Mouse (Mus musculus) brain, adult 2 months (tissue): ENCODE results near the gene Smco3.
A peak's percentile ranks its signal among the peaks of the same experiment; 100 is the strongest.
"Not testable (repeated sequence)": the region's sequence is repeated elsewhere in the genome, so short reads cannot be mapped to it uniquely, and the experiment has no call there.

Source experiments
- DNase-seq: peaks from one replicate; pipeline ENCODE4 v3.0.0; 2011; ENCODE audit warnings: low read depth, low spot score

Smco3 gene

DNA sequence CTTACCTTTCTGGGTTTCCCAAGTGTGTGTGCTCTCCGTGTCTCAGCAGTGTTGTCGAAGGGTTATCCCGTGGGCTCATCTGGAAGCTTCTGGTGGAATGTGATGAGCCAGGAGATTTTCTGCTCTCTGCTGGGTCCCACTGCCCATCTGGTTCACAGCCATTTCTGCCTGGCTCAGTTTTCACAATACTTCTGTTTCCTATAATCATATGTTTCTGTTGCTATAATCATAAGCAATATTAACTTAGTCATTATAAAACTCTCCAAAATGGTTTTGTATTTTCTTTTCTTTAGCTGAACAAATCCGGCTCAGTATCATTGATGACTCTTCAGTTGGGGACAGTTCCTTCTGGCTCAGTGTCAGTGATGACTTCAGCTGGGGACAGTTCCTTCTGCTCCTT is at the start of gene Smco3:
Gene Smco3 (minus strand): TSS at position 101 of the 400 bp plus-strand sequence.
- DNase-seq: no peak

DNA sequence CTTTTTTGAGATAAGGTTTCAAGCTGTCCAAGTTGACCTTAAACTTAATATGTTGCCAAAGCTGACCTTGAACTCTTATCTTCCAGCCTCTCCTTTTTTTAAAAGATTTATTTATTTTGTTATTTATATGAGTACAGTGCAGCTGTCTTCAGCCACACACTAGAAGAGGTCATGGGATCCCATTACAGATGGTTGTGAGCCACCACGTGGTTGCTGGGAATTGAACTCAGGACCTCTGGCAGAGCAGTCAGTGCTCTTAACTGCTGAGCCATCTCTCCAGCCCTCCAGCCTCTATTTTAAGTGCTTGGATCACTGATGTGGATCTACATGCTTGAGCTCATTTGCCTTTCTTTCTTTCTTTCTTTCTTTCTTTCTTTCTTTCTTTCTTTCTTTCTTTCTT is 49.5 kb upstream of the Smco3 start:
- DNase-seq: not testable (repeated sequence)

DNA sequence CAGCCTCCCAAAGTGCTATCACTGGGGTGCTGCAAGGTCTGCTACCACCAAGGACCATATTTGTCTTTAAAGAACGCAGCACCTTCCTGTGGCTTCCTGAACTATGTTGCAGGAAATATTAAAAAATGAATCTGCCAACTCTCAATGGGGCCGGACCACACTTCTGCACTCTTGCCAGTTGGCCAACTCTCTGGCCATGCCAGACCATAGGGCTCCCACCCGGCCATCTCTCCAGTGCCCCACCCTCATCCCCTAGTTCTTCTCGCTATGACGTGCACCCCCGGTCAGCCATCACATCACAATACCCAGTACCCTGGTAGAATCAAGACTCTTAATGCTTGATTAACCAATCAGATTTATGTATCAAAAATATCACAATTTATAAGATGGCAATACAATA is 48.7 kb upstream of the Smco3 start:
- DNase-seq: no peak

- DNase-seq: no peak
Observed at GRCm38 (mm10) chr6:136883431-136883915, 48.2 kb upstream of the Smco3 start.

DNA sequence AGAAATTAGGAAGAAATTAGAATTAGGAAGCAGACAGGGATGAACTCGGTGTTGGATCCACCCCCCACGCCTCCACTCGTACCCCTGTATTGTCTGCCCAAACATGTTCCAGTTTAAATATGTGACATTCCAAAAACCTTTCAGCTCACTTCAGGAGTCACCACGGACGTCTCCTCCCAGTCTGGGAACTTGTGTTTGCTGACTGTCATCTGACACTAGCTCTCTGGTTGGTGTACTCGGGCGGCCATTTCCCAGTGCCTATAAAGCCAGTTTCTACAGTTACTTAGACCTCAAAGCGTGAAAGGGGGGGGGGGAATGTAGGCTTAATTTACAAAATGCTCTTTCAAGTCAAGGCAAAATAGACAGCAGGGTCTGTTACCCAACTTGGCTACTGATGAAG is 46.4 kb upstream of the Smco3 start:
- no peak for DNase-seq

- peak; percentile 71 for DNase-seq
Observed at GRCm38 (mm10) chr6:136875670-136876069, 40.4 kb upstream of the Smco3 start, which contains the start of gene Mgp. Gene Mgp, minus strand, starts transcription at chr6:136875823.

- DNase-seq: peak; percentile 53
Observed at GRCm38 (mm10) chr6:136874599-136874998, 39.3 kb upstream of the Smco3 start.

DNA sequence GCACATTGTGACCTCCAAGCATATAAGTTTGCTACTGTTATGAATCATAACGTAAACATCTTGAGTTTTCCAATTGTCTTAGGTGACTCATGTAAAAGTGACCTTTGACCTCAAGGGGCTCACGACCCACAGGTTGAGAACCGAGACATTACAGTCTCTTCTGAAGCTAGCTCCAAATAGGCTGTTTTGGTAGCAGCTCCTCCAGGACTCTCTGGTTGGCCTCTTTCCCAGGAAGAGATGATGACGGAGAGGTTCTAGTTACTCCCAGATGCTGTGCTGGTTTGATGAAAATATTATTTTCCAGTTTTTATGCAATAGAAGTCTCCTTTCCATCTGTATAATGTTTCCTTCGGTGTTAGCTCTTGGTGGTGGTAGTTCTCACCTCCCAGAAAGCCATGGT is 33.7 kb upstream of the Smco3 start:
- DNase-seq: peak; percentile 24

DNA sequence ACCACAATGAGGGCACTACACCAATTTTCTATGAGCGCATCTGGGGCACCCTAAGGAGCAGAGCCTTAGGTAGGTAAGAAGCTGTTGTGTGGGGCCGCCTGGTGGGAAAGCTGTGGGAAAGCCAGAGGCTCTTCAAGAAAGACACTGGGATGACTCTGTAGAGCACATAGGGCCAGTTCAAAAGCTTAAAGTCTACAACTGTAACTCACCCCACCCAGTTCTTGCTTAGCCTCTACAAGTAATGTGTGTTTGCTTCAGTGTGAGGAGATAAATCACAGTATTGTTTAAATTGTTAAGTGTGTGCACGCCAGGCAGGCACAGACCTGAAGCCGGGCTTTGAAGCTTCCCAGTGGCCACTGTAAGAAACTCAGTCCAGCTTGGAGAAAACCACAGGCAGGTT is 30.9 kb upstream of the Smco3 start:
- no peak for DNase-seq

DNA sequence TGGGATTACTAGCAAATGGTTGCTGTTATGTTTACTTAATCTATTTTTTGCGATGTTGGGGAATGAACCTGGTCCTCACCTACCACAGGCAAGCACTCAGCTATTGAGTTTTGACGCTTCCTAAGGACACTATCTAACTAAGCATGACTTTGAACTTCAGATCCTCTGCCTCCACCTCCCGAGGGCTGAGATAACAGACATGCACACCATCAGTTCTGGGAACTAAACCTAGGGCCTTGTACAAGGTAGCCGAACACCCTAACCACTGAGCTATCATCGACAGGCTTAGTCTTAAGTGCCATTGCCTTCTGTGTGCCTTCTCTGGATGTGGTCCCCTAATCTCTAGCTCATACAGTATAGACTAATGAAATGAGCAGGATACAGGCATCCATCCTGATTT is 30.1 kb upstream of the Smco3 start:
- no peak for DNase-seq

DNA sequence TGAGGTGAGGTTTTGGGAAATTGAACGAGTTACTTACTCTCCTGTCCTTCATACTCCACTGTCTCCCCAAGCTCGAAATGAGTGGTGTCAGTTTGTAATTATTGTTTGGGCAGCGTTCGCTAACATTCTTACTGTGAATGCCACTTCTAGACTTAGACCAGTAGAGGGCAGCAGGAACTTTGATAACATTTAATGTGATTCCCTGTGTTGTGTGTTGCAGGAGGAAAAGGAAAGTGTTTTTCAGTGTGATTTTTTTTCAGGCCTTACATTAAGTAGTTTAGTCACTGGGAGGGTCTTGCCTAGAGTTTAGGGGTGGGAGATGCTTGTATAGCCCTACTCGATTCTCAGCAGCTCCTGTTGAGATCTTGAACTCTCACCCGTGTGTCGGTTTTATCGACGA is 25.8 kb upstream of the Smco3 start:
- peak; percentile 66 for DNase-seq

DNA sequence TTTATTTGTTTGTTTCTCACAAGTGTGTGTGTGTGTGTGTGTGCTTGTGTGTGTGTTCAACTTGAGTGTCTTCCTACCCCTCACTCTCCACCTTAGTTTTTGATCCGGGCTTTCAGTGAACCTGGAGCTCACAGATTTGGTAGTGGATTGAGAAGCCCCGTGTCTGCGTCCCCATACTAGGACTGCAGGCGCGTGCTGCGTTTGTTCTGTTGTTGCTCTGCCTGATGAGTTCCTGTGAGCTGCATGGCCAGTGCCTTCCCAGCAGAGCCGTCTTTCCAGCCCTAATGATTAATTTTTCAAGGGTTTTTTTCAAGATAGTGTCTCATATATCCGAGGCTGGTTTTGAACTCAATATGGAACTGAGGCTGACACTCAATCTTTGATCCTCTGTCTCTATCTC is 23.2 kb upstream of the Smco3 start:
- no peak for DNase-seq

GRCm38 (mm10) chr6:136857873-136858260 is 22.6 kb upstream of the Smco3 start:
- no peak for DNase-seq

DNA sequence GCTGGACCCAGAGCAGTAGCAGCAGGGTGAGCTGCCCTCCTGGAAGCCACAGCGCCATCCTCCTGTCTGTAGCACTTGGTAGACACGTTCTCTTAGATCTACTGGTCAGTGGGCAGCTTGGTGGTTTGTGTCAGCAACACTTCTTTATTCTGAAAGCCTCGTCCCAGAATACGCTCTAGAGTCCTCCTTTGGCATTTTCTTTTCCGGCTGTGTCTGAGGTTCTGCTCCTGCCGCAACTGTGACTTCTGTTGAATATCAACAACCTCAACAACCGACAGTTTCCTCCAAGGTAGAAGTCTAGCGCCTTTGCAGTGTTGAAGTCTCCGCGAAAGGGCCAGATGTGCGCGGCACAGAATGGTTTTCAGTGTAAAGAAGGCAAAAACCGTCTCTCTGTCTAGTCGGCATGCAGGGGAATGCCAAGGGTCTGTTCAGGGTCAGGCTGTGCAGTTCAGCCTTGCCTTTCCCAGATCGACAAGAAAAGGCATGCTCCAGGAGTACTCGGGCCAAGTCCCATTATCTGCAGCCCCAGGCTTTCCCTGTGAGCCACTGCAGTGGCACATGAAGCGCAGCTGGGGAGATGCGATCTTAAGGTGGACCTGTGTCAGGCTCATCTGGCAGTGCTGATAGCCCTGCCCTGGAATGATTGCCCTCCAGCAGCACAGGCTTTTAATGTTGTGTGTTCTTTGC is 22.1 kb upstream of the Smco3 start, which contains the start of gene Art4:
Gene Art4 (minus strand): TSS at position 548 of the 687 bp plus-strand sequence.
- DNase-seq: no peak

DNA sequence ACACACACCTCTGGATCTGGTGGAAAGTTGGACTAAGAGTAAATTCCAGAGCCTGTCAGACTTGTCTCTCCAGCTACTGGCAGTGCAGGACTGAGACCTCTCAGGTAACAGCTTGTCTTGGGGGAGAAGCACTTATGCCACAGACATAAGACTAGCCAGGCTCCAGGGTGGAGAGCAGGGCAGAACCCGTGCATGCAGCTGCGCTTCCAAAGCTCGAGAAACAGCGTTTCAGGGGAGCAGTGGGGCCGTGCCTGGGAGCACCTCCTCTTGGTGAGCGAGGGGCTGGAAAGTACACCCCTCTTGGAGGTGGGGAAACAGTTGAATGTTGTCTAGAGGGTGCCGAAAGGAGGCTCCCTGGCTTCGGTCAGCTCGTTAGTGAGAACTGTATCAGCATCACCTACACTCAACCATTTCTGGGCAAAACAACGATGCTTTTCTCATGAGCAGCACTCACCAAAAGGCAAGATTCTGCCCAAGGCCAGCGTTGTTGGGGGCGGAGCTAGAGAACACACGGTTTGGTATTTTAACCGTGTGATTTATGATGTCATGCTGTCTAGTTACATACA is 20.9 kb upstream of the Smco3 start:
- DNase-seq: no peak

GRCm38 (mm10) chr6:136855183-136855582 is 19.9 kb upstream of the Smco3 start:
- no peak for DNase-seq

- no peak for DNase-seq
Observed at GRCm38 (mm10) chr6:136854361-136854781, 19.1 kb upstream of the Smco3 start.

GRCm38 (mm10) chr6:136852762-136853161 is 17.5 kb upstream of the Smco3 start:
- DNase-seq: no peak

GRCm38 (mm10) chr6:136852348-136852747 is 17.1 kb upstream of the Smco3 start:
- DNase-seq: no peak

DNA sequence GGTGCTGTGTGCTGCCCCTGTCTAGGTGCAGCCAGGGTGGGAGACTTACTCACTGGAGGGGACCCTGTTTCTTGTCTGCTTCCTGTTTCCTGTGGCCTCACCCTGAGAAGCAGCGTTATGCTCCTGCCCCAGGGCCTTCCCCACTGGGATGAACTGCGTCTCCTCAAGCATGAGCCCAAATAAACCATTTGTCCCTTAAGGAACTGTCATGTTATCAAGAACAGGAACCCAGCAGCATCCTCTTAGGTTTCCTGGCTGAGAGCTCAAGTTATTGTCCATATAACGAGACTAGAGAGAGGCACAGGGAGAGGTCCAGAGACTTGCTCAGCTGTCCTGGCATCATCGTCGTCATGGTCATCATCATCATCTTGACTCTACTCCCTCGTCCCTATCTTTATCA is 15.0 kb upstream of the Smco3 start:
- no peak for DNase-seq

GRCm38 (mm10) chr6:136848971-136849370 is 13.7 kb upstream of the Smco3 start:
- no peak for DNase-seq

DNA sequence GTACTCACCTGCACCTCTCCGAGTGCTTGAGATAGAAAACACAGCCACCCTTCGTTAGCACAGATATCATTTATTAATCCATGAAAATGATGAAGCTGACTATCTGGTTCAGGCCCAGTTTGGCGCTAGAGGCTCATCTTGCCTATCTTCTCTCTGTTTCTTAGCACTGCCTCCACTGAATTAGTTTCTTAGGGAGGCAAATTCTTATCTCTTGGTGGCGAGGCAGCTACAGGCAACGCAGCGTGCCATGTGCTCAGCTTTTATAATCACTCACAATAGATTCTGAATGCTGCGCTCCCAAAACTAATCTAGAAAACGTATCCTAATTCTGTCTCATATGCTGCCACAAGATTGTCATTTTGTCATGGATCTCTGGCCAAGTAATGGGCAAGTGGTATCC is 13.1 kb upstream of the Smco3 start:
- no peak for DNase-seq

DNA sequence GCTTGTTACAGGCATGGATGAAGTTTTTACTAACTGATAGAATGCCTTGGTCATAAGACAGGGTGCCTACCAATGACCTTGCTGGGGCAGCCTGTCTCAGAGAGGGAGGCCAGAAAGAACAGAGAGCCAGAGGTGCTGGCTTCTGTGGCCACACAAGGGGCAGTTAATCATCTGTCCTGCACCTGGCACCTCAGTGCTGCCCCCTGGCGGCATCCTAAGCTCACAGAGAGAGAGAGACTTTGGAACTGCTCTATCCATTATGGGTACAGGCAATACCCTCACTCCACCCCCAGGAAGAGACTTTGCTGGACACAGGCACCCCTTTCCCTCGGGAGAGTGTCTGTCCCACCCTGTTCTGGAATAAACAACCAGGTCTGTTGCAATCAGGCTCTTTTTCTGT is 12.5 kb upstream of the Smco3 start:
- peak; percentile 64 for DNase-seq
